Mouse (Mus musculus) heart, adult 2 months (tissue): ENCODE measurements at regions not wholly inside any gene's neighbourhood (a gene's known extent, or its start where the extent isn't known, plus 50 kb on each side); places are given as distances from the start of the nearest gene placed in this dataset.
A peak's percentile ranks its signal among the peaks of the same experiment; 100 is the strongest.

ENCODE experiments used
- DNase-seq, 2 experiments: peaks; one replicate each; pipeline ENCODE4 v3.0.0; 2021
- H3K27ac ChIP-seq: fragments of 200-600 bp; 2 replicates; pipeline ENCODE4 v1.8.1; 2022
- H3K27me3 ChIP-seq: fragments of 200-500 bp; 2 replicates; pipeline ENCODE4 v1.6.1; 2012; ENCODE audit warnings: mild to moderate bottlenecking, low read length, inconsistent platforms, mixed read lengths; ENCODE audit not compliant: control insufficient read depth, insufficient read depth
- H3K36me3 ChIP-seq: fragments of 200-500 bp; 2 replicates; pipeline ENCODE4 v1.6.1; 2012; ENCODE audit warnings: low read length, inconsistent platforms; ENCODE audit not compliant: control insufficient read depth, insufficient read depth
- H3K4me1 ChIP-seq: fragments of 200-500 bp; 2 replicates; pipeline ENCODE4 v1.6.1; 2011; ENCODE audit warnings: low read length; ENCODE audit not compliant: control insufficient read depth, insufficient read depth
- H3K4me3 ChIP-seq: fragments of 200-600 bp; 2 replicates; pipeline ENCODE4 v1.8.1; 2022
- H3K79me2 ChIP-seq: fragments of 200-500 bp; replicated peaks from 2 replicates; pipeline ENCODE4 v1.6.1; 2012; ENCODE audit warnings: mild to moderate bottlenecking, inconsistent platforms, low read length, moderate library complexity, mixed read lengths; ENCODE audit not compliant: control insufficient read depth, insufficient read depth
- H3K9ac ChIP-seq: fragments of 200-500 bp; 2 replicates; pipeline ENCODE4 v1.6.1; 2012; ENCODE audit warnings: low read depth, mild to moderate bottlenecking, control low read depth, inconsistent platforms, low read length, mixed read lengths
- CTCF ChIP-seq: fragments of 200-600 bp; IDR thresholded peaks from 2 replicates; pipeline ENCODE4 v1.8.1; 2022; ENCODE audit warnings: antibody characterized with exemption, mild to moderate bottlenecking, moderate library complexity
- EP300 ChIP-seq: fragments of 200-500 bp; IDR thresholded peaks from 2 replicates; pipeline ENCODE4 v1.6.1; 2011; ENCODE audit warnings: low read depth, low read length, control low read depth; ENCODE audit not compliant: insufficient read depth
- POLR2A ChIP-seq: fragments of 200-500 bp; IDR thresholded peaks from 2 replicates; pipeline ENCODE4 v1.6.1; 2011; ENCODE audit warnings: mild to moderate bottlenecking, low read depth, low read length, control low read depth; ENCODE audit not compliant: insufficient read depth
- WGBS: fragments of 180-500 bp; shearing (Covaris S2); methylation state at CpG from one replicate; pipeline ENCODE4 v1.1.7; 2018; 5-methylcytosine and 5-hydroxymethylcytosine counted together
- intact Hi-C: fragments of 180-260 bp; cut with DNase I; formaldehyde crosslinking; loops from one replicate; pipeline ENCODE4 v1.15.1; 2025

DNA sequence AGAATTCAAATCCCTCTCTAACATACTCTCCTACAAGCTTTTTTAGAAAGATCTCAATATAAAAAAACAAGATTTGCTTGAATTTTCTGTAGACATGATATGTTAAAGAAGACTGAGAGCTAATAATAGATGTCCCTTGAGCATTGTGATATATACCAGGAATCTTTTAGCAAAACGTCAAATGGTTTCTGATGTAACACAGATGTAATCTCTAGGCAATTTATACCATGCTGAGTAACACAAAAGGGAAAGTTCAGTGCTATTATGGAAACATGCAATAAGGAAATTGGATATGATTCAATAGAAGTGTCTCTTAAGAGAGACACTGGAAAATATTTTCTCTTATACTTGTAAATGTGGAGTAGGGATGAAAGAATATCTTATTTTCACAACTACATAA, 434.8 kb upstream of the Fsip2 start:
- Histone ChIP-seq H3K27ac (no peak overlapping the region), H3K4me3 (no peak overlapping the region), H3K9ac (no peak overlapping the region), H3K4me1 (no peaks in the 10 kb centered on the region), H3K79me2 (no peaks in the 10 kb centered on the region), H3K36me3 (no peaks in the 10 kb centered on the region), H3K27me3 (no peaks in the 10 kb centered on the region)
- no peak for DNase-seq
- TF ChIP-seq EP300 (no peak), POLR2A (no peak), CTCF (no peak)
- intact Hi-C loops: no loop called here
- WGBS: 29% methylated on average over 1 of the region's 1 CpGs

DNA sequence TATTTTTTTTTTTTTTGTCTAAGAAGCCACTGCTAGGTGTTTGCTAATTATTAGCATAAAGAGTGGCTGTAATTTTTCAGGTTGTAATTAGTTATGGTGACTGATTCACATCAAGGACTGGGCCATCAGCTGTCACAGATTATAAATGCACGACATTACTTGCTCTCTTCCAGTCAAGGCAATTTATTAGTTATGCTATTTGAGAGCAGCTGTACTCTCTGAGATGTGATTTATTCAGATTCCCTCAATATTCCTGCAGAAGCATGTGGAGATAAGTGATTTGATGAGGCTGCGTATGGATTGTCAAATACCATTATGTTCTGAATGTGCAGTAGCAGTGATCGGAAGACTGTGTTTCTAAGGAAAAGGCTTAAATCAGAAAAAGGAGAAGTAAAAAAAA, 428.3 kb upstream of the Fsip2 start:
- H3K4me1 ChIP-seq: no peaks in the 10 kb centered on the region
- no peaks in the 10 kb centered on the region for H3K36me3 ChIP-seq
- no peaks in the 10 kb centered on the region for H3K27me3 ChIP-seq
- H3K79me2 ChIP-seq: no peaks in the 10 kb centered on the region
- no peak for TF ChIP-seq POLR2A
- no peak for TF ChIP-seq CTCF
- no peak for DNase-seq
- H3K4me3 ChIP-seq: no peak overlapping the region
- WGBS: 84% methylated on average over 3 of the region's 3 CpGs
- no peak overlapping the region for H3K9ac ChIP-seq
- H3K27ac ChIP-seq: no peak overlapping the region
- intact Hi-C loops: no loop called here

GRCm38 (mm10) chr2:82519951-82520350, 423.5 kb upstream of the Fsip2 start:
- no peak for DNase-seq
- Histone ChIP-seq H3K36me3 (no peaks in the 10 kb centered on the region), H3K4me1 (no peaks in the 10 kb centered on the region), H3K27me3 (no peaks in the 10 kb centered on the region), H3K9ac (no peak overlapping the region), H3K79me2 (no peaks in the 10 kb centered on the region), H3K4me3 (no peak overlapping the region), H3K27ac (no peak overlapping the region)
- TF ChIP-seq EP300: no peak
- no peak for TF ChIP-seq CTCF
- intact Hi-C loops: no loop called here
- WGBS: 79% methylated on average over 3 of the region's 3 CpGs

GRCm38 (mm10) chr2:82538958-82539357, 404.5 kb upstream of the Fsip2 start:
- Histone ChIP-seq H3K27ac (no peak overlapping the region), H3K4me3 (no peak overlapping the region), H3K36me3 (no peaks in the 10 kb centered on the region), H3K4me1 (no peaks in the 10 kb centered on the region), H3K27me3 (no peaks in the 10 kb centered on the region), H3K9ac (no peak overlapping the region), H3K79me2 (no peaks in the 10 kb centered on the region)
- WGBS: 64% methylated on average over 3 of the region's 3 CpGs
- no peak for DNase-seq
- TF ChIP-seq EP300: no peak
- no peak for TF ChIP-seq POLR2A
- TF ChIP-seq CTCF: no peak
- intact Hi-C loops: no loop called here

DNA sequence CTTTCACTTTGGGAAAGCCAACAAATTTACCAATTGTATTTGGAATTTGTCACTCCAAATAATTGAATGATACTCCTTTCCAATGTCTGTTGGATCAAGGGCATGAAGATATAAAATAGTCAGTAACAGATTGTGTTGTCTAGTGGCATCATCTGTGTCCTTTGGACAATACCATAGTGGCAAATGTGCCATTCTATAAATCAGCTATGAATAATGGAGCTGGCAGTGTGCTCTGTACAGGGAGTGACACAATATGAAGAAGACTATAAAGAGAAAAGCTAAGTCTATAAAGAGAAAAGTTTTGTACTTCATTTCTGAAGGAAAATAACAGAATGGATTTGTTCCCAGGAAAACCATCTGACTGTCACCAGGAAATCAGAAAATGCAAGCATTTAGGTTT, 402.8 kb upstream of the Fsip2 start:
- Histone ChIP-seq H3K4me3 (no peak overlapping the region), H3K27ac (no peak overlapping the region), H3K9ac (no peak overlapping the region), H3K27me3 (no peaks in the 10 kb centered on the region), H3K36me3 (no peaks in the 10 kb centered on the region), H3K79me2 (no peaks in the 10 kb centered on the region), H3K4me1 (no peaks in the 10 kb centered on the region)
- no peak for DNase-seq
- intact Hi-C loops: no loop called here
- TF ChIP-seq CTCF (no peak), POLR2A (no peak), EP300 (no peak)

GRCm38 (mm10) chr2:82570358-82570757, 373.1 kb upstream of the Fsip2 start:
- Histone ChIP-seq H3K79me2 (no peaks in the 10 kb centered on the region), H3K4me3 (no peak overlapping the region), H3K36me3 (no peaks in the 10 kb centered on the region), H3K4me1 (no peaks in the 10 kb centered on the region), H3K27ac (no peak overlapping the region), H3K27me3 (no peaks in the 10 kb centered on the region), H3K9ac (no peak overlapping the region)
- TF ChIP-seq CTCF (peak; percentile 60), EP300 (no peak)
- no peak for DNase-seq
- intact Hi-C loops: loop anchor here (5.0 kb wide), 1 partner anchor 503 kb away; no protein-coding TSS in a partner anchor

- no peak for DNase-seq
- WGBS: 54% methylated on average over 2 of the region's 2 CpGs
- no peak overlapping the region for H3K27ac ChIP-seq
Observed at GRCm38 (mm10) chr2:82572099-82572498, 371.3 kb upstream of the Fsip2 start.

More at GRCm38 (mm10) chr2:82572099-82572498, 371.3 kb upstream of the Fsip2 start:
- Histone ChIP-seq H3K9ac (no peak overlapping the region), H3K27me3 (no peaks in the 10 kb centered on the region), H3K36me3 (no peaks in the 10 kb centered on the region), H3K4me3 (no peak overlapping the region), H3K79me2 (no peaks in the 10 kb centered on the region), H3K4me1 (no peaks in the 10 kb centered on the region)
- intact Hi-C loops: loop anchor here (5.0 kb wide), 1 partner anchor 505 kb away; no protein-coding TSS in a partner anchor
- no peak for TF ChIP-seq CTCF
- no peak for TF ChIP-seq POLR2A
- TF ChIP-seq EP300: no peak
